Mouse (Mus musculus): Measurements from ENCODE around the gene Vwa8.

DNA sequence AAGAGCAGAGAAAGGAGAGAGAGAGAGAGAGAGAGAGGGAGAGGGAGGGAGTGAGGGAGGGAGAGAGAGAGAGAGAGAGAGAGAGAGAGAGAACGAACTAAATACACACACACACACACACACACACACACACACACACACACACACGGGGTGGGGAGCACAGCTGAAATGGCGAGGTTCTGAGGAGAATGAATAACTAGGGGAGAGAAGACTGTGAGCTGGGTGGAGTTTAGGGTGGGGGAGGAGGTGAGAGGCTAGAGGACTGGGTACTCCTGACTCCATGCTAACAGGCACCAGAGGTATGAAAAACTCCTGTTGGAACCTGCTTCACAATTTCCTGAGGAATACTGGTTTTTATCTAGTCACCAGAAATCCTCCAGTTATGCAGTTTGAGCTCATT, 32.4 kb upstream of the Vwa8 start:
- no peak for TF ChIP-seq ZC3H11A (IDR thresholded peaks at IDR 0.05; ENCODE audit: borderline replicate concordance, low read depth, low read length)
- no peak for TF ChIP-seq CHD2 (IDR thresholded peaks at IDR 0.05; ENCODE audit: low read depth, low read length)

Measured in ES-E14 (cell line).